Mouse (Mus musculus): ENCODE data around the gene Rpusd3. TPM values are rescaled to one million over a fixed set of nuclear protein-coding genes. Genes with fewer than 3 reads are reported as not detected.

Gene Rpusd3
- total RNA-seq (2021) = 1 to 10 TPM; 4.6 to 7.2 TPM
- long read RNA-seq, experiment 1, partial matches to known transcripts = 2 of 9 reads
- long read RNA-seq, experiment 1, other reads (novel, unspliced or antisense) = 2 of 9 reads
- long read RNA-seq, experiment 2, partial matches to known transcripts = 0 of 5 reads
- long read RNA-seq, experiment 2, other reads (novel, unspliced or antisense) = 0 of 5 reads

DNA sequence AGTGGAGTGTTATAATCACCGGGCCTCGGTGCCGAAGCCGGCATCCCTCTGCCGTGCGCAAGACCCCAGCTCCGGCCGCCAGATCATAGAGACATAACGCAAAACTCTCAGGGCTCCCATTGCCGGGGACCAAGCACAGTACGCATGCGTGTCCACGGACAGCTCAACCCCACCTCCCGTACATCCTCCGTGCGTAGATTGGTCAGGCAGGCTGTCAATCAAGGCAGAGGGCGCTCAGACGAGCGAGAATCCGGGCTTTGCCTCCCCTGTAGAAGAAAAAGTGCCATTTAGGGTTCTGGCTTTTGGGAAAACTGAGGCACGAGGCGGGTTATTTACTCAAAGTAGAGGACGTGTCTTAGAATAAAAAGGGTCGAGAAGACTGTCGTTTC lies at the start of gene Rpusd3:
Gene Rpusd3 (minus strand): TSS at position 142 of the 389 bp plus-strand sequence.
- peak; percentile 100 for DNase-seq

DNA sequence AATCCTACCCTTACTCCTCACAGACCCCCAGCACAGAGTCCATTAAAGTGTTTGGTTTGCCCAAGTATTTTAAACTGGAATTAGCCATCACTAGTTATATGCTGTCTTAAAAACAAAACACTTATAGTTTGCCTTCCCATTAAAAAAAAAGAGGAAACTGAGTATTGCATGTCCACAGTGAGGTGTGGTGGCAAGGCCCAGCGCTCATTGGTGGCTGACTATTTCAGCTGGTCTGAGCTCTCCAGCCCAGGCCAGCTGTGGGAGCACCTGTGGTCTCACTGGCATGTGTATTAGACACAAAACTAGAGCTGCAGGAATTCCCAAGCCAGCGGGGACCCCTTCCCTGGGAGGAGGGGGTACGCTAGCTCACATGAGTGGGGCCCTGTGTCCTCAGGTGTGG lies 49.4 kb upstream of the Rpusd3 start:
- no peak for DNase-seq

DNA sequence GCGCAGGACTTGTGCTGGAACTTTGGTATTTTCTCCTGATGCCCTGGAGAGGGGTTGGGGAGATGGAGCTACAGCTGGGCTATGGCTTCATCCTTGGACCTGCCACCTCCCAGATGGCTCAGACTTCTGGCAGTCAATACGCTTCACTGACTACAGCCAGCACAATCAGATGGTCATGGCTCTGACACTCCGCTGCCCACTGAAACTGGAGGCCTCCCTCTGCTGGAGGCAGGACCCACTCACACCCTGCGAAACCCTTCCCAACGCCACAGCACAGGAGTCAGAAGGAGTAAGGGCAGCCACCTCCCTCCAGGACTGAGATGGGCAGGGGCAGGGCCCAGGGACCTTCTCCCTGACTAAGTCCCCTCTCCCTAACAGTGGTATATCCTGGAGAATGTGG lies 46.5 kb upstream of the Rpusd3 start:
- DNase-seq = no peak

DNA sequence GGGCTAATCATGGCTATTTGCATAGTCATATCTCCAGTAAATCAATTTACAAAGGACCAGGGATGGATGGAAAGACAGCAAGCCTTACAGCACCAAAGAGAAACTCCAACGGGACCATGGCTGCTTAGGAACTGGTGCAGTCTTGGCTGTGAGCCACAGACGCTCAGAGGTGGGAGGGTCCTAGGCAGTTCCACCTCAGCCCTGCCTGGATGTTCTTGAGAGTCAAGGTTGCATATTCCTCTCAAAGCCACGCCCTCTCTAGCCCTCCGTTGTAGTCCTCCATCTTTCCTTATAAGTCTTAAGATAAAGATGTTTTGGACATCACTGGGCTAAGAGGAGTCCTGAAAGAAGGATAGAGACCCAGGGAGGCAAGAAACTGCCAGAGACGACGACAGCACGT lies 44.9 kb upstream of the Rpusd3 start:
- DNase-seq = no peak

DNA sequence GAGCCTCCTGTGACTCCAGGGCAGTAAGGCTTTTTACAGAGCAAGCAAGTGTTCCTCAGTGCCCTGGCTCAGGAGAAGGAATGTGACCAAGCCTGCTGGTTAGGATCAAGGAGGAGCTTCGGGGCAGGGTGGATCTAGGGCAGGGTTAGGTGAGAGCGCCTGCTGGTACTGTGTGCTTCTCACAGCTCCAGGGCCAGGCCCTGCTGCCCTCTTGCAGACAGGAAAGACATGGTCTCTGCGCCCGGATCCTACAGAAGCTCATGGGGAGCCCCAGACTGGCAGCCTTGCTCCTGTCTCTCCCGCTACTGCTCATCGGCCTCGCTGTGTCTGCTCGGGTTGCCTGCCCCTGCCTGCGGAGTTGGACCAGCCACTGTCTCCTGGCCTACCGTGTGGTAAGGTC lies 39.5 kb upstream of the Rpusd3 start:
- no peak for DNase-seq

DNA sequence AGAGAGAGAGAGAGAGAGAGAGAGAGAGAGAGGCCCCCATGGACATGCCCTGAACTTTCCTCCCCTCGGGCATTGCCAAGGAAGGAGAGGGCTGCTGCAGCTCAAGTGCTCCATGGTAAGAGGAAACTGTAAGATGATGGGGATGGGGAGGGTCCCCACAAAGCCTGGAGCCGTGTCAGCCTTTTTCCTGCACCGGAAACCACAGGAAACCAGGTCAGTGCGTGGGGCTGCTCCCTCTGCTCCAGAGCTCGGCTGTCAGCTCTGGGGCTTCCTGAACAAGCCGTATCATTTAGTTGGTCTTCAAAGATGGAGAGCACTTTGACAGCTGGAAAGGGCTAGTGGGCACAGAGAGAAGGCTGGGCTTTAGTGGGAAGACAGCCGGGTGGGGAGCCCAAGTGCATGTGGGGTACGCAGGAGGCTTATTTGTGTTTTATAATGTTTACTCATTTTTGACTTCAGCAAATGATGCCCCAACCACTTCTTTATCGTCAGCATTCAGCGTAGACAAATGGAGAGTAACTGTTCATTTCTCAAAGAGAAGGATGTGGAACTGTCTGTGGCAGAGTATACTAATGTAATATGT lies 38.9 kb upstream of the Rpusd3 start, which contains the start of gene Il17re:
Gene Il17re (plus strand): TSS at position 533 of the 583 bp plus-strand sequence.
- DNase-seq = no peak

DNA sequence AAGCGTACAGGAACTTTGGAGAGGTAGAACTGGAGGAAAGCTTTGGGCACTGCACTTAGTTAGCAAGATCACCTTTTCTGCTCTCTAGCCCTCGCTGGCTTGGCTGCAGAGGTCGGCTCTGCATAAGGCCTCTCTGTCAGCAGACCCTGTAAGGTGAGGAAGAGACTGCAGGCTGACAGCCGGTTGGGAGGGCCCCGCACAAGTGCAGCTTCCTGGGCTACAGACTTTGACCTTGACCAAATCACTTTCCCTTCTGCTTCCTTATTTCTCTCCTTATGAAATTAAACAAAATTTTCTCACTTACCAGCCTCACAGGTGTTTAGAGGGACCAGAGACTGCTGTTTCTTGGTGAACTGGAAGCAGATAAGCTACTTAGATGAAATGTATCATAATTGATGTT lies 35.9 kb upstream of the Rpusd3 start:
- no peak for DNase-seq

DNA sequence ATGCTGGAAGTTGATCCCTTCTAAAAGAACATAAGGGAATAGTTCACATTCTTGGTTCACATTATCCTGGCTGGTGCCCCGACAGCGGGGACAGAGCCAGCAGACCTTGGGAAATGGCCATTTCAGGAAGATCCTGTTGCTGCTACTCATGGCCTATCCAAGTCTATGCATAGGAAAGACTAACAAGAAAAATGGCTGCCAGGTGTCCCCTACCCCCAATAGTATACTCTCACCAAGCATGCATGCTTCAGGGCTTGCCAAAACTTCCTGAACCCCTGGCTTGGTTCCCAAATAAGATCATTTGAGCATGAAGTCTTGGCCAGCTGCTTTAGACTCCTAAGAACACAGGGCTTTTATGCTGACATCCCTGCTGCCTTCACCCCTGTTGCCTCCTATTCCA lies 32.7 kb upstream of the Rpusd3 start:
- no peak for DNase-seq

DNA sequence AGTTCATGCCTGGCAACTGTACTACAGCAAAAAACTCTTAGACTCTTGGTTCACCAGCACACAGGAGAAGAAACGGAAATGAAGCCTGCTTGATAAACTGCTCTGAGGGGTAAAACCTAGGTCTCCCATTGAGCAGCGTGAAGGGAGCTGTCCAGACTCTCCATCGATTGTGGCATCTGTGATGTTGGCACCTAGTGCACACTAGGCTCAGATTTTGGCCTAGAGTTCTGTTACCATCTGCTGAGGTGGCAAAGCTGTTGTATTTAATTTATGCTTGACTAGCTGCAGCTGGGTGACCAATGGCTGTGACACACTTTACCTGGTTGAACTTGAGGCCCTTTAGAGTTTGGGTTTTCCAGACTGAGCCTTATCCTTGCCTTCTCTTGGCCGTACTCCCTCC lies 28.5 kb upstream of the Rpusd3 start:
- DNase-seq = no peak

DNA sequence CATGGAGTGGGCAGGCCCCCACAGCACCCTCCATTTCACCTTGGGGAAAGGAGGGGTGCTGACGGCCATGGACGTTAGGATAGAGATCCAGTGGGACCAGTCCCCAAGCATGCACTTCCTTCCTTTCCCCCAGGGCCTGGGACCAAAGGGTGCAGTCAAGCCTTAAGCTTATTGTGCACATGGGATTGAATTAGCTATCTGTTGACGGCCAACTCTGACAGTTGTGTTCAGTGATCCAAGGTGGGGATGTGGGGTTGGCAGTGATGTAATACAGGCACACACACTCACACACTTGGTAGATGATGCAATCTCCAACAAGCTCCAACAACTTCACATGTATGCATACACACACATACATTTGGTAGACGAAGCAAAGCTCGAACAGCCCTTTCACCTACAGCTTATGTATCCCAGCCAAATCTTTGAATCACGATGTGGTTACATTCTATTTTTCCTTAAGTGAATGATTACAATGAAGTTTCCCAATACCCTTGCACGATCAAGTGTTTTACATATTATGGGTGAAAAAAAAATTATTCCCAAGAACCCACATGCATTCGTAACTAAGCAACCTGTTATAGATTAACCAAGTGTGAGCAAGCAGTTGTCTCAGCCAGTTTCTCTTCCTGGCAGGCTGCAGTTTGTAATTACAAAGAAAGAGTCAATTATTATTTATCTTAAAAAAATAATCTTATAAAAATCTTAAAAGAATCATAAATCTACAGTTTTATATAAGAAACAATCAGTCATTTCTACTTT lies 25.2 kb upstream of the Rpusd3 start:
- no peak for DNase-seq

DNA sequence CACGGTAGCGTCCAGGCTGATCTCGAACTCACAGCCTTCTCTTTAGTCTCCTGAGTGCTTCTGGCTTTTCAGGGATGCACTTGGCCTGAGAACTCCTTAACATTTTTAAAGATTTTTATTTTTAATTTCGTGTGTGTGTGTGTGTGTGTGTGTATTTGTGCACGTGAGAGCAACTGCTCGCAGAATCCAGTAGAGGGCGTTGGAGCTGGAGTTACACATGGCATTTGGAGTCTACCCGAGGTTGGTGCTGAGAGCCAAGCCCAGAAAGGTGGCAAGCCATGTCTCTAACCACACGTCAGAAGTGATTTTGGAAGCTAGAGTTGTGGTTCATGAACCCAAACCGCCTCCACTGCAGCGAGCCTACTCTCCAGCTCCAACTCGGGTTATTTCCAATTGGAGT lies 24.0 kb upstream of the Rpusd3 start:
- no peak for DNase-seq

DNA sequence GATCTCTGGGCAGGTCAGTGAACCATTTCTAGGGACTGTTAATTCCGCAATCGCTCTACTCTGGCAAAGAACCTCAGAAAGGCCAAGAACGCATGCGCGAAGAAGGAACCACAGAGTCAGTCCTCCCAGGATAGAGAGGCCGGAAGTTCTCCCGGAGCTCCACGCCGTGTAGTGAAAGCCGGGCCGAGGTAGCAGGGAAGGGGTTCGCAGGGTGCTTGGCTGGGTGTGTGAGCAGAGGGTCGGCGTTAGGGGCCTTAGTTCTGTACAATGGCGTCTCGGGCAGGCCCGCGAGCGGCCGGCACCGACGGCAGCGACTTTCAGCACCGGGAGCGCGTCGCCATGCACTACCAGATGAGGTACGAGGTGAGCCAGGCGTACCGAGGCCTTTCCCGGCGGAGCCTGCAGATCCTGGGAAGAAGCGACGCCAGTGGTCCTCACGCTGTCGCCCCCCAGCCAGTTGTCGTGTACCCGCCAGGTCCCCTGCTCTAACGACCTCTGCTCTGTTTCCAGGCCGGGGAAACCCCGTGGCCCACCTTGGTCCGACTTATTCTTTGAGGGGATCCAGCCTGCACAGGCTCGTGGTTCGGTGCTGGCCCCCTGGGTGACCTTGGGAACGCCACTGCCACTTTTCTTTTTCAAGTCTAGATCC lies 23.4 kb upstream of the Rpusd3 start, which contains the start of gene Jagn1:
Gene Jagn1 (plus strand): TSS at position 128 of the 649 bp plus-strand sequence.
- peak; percentile 92 to 95 for DNase-seq

DNA sequence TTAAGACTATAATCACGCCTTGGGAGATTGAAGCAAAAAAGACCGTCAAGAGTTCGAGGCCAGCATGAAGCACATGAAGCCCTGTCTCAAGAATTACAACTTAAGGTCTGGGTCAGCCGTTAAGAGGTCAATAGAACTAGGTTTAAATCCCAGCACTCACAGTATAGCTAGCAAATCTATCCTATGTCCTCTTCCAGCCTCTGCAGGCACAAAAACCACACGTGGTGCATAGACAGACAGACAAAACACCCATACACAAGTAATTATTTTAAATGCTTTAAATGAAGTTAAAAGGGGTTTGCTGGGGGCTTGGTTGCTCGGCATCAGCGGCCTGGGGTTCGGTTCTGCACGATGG lies 22.9 kb upstream of the Rpusd3 start:
- DNase-seq = no peak

DNA sequence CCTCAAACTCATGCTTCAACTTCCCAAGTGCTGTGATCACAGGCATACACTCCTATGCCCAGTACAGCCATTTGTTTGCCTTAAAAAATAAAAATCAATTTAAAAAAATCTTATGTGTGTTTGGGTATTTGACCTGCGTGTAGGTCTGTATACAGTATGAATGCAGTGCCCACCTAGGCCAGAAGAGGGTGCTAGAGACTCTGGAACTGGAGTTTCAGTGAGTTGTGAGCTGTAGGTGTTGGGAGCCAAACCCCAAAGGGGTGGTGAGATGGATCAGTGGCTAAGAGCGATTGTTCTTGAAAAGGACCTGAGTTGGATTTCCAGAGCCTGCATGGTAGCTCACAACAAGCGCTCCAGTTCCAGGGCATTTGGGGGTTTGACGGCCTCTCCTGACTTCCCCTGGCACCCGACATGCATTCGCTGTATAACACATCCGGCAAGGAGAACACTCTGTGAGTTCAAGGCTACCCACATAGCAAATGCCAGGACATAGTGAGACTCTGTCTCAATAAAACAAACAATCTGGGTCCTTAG lies 22.1 kb upstream of the Rpusd3 start:
- peak; percentile 76 for DNase-seq

DNA sequence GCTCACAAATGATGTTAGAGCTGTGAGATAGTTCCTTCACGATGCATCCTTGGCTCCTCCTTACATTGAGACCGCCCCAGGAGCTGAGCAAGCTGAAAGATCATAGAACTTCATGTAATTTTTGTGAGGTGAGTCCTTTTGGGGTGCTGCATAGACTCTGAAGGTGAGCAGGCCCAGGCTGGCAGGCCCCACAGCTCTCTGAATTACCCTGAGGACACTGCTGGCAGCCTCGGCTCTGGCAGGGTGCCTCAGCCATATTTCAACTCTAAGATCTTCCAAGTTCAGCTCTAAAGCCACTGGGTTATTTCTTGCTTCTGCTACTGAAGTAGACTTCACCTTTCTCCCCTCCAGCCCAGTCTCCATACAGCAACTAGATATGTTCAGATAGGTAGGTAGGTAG lies 21.5 kb upstream of the Rpusd3 start:
- DNase-seq = peak in 1 of 2 experiments; percentile 51

DNA sequence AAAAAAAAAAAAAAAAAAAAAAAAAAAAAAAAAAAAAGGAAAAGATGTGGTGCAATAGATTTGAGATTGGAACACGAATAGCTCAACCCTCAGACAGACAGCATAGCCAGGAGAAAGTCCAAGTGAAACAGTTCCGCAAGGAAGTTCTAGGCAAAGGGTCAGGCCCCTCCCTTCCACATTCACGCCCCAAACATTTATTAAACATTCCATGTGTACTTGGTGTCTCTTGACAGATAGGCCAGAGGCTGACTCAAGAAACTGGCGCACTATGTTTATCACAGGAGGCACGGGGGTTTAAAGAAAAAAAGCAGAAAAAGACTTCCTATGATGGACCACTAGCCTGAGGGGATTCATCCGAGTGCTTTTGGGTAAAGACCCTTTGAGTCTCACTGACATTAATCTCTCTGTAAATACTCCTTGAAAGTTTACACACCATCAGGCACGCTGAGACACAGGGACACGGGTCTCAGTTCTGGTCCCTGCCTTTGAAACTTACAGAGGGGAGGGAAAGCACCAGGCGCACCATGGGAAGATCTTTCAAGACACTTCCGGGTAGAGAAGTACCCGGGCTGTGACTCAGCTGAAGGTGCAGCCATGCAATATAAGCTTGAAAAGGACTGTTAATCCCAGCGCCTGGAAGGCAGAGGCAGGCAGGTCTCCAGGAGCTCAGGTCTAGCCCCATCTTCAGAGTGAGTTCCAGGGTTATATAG lies 19.7 kb upstream of the Rpusd3 start:
- DNase-seq = peak in 1 of 2 experiments; percentile 32

DNA sequence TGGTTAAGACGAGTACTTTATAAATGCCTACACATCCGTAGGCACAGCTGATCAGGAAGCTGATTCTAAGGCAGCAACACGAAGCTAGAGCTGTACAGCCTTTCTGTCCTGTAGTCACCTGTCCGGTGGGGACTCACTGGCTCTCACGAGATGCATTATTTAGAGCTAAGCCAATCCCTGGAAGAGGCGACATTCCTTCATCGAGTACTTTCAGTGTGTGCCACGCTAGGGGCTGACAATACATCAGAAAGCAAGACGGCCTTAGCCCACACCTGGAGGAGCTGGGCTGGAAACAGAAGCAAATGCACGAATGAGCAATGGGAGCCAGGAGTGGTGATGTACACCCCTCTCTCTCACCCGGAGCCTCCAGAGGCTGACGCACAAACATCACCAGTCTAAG lies 18.0 kb upstream of the Rpusd3 start:
- no peak for DNase-seq

DNA sequence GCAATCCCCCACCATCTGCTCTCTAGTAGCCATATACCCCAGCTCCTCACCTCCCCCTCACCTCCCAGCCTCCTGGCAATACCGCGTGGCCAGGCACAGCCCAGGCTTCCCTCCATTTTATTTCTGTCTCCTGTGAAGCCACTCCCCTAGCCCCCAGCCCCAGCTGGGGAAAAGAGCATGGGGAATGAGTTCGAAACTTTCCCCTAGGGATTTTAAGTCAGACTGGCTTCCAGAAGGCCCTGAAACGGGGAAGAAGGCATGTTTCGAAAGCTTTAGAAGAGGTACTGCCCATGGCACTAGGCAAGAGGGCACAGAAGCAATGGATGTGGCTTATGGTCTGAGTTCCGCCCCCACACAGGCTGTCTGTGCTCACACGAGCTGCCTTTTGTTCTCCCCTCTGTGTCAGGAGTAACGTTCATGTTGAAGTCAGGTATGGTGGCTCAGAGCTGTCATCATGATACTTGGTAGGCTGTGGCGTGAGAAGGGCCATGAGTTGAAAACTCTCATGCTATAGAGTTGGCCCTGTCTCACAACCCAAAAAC lies 16.6 kb upstream of the Rpusd3 start, which contains the start of gene Cidec:
Gene Cidec (minus strand): TSS at position 97 of the 542 bp plus-strand sequence.
- DNase-seq = peak in 1 of 2 experiments; percentile 33

DNA sequence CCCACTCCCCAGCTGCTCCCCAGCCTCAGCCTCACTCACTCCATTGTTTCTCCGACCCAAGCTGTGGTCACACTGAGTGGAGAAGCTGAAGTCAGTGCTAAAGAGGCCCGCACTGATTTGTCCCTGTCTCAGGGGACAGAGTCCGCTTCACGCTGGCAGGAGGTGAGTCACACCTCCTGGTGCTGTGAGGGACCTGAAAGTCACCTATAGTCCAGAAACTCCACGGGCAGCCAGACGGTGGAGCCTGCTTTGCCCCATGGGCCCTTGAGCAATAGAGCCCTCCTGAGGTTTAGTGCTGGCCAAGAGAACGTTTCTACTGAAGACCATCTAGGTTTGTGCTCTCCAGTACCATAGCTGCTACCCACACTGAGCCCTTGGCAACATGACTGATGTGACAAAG lies 15.6 kb upstream of the Rpusd3 start:
- peak in 1 of 2 experiments; percentile 43 for DNase-seq

DNA sequence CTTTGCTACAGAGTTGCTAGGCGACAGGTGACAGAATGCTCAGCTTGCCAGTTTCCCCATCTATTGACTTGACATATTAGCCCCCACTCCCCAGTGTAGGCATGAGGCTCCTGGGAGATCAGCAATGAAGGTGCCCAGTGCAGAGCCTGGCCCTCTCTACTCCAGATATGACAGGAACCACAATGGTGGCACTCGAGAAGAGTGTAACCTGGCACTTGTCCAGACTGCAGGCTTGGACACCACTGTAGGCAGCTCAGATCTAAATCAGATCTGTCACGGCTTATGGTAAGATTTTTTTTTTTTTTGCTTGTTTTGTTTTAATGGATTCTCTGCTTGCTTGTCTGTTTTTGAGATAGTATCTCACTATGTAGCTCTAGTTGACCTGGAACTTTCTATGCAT lies 14.5 kb upstream of the Rpusd3 start:
- DNase-seq = no peak

DNA sequence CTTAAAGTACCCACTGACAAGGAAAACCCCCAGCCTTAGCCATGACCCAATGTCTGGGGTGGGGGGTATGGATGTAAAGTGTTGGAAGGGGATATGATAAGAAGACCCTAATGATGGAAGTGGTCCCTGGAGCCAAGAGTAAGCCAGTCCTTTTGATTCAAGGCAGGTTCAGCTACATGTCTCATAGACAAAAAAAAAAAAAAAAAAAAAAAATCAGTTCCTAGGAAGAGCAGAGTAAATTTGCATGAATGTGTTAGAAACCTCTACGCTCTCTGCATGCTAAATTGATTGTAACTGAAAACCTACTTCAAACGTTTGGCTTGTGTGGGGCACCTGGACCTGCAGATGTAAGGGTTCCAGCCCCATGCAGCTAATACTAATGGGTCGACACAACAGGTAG lies 12.7 kb upstream of the Rpusd3 start:
- DNase-seq = no peak

DNA sequence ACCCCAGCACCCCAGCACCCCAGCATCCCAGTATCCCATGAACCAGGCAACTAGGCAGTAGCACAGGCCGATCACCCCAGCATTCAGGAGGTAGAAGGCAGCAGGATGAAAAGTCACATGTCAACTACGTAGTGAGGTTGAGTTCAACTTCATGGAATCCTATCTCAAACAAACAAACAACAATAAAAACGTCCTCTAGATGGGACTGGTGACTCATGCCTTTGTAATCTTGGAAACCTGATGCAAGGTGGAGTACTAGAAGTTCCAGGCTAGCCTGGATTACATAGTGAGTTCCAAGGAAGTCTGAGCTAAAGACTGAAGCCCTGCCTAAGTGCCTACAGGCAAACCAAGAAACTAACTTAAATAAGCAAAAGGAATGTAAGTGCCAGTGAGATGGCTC lies 11.7 kb upstream of the Rpusd3 start:
- DNase-seq = no peak
